Comparison of ENCODE assay signal across 11 mouse cellular contexts in the genomic region with DNA sequence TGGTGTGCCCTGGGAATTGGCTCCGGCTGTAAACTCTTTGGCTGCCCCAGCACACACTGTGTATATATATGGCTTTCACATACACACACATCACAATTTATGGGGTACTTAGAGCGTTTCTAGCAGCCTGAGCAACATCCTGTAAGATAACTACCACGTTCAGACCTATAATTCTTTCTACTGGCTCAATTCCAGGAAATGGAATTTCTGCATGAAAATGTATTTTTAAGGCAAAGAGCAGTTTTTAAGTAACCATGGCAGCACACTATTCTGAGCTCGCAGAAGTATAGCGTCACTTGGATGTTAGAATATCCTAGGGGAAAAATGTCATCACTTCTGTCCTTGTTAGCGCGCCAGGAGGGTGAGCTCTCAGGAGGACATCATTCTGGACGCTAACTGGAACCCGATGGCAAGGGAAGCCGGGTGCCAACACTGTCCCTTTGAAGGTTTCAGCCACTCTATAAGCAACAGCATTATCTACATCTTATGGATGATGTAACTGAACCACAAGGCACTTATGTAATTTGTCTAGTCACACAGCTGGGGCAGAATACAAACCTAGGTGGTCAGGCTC.
DNase-seq lines count a peak whose midpoint lies in the region; ATAC-seq lines count a peak whose summit lies in the region.
"Had no signal": no experiment of that assay in that cellular context is flagged by ENCODE, and none has a peak within 500 bp of the region (broad histone marks: within the 10 kb centered on the region; RNA-seq: fewer than 3 reads in every experiment).

No protein-coding gene starts in this region.

- DNase-seq in embryo, embryonic 11 days = peak; percentile 24
- no peak for DNase-seq in embryo, embryonic 10.5 days (ENCODE audit: low spot score)
- no peak for DNase-seq in kidney, postnatal 4 days
- DNase-seq in 416B (ENCODE audit: low read depth) = peak; percentile 37
- DNase-seq in adrenal gland, postnatal 14 days = no peak
- no peak for DNase-seq in c-Kit-positive CD71-positive TER-119-positive erythroid progenitor cells, embryonic 14.5 days (ENCODE audit: low spot score)
- DNase-seq: cerebellum, postnatal 10 days; heart, postnatal 36 days; layer of hippocampus, adult 9-11 months had no signal

- H3K9me3 ChIP-seq in kidney, embryonic 15.5 days (replicated peaks) = no peaks in the 10 kb centered on the region
- H3K9me3 ChIP-seq in limb, embryonic 15.5 days = no peaks in the 10 kb centered on the region

- H3K4me2 ChIP-seq in kidney, embryonic 15.5 days = no peak overlapping the region
- H3K4me2 ChIP-seq in limb, embryonic 15.5 days = no peak overlapping the region

- no peak overlapping the region for H3K9ac ChIP-seq in kidney, embryonic 15.5 days
- no peak overlapping the region for H3K9ac ChIP-seq in limb, embryonic 15.5 days

- 49% methylated on average over 10 of the region's 10 CpGs for WGBS in kidney, embryonic 15.5 days
- 28% methylated on average over 10 of the region's 10 CpGs for WGBS in limb, embryonic 15.5 days

- ATAC-seq in kidney, embryonic 15.5 days (replicated peaks; ENCODE audit: low FRiP score) = no peak
- peak; percentile 47; the same call in 1 of the 2 replicates for ATAC-seq in limb, embryonic 15.5 days (ENCODE audit: insufficient number of reproducible peaks, low FRiP score, low TSS enrichment, low read depth)

- no peak overlapping the region for H3K4me3 ChIP-seq in kidney, embryonic 15.5 days (replicated peaks)
- no peak overlapping the region for H3K4me3 ChIP-seq in limb, embryonic 15.5 days

- H3K27me3 ChIP-seq in kidney, embryonic 15.5 days = no peaks in the 10 kb centered on the region
- H3K27me3 ChIP-seq in limb, embryonic 15.5 days = no peaks in the 10 kb centered on the region

- H3K27ac ChIP-seq in kidney, embryonic 15.5 days = peak overlapping the region; percentile 62
- peak overlapping the region; percentile 33; the same call in 1 of the 2 replicates for H3K27ac ChIP-seq in limb, embryonic 15.5 days

- H3K4me1 ChIP-seq in kidney, embryonic 15.5 days = peaks cover 57% of the 10 kb centered on the region
- H3K4me1 ChIP-seq in limb, embryonic 15.5 days = peaks cover 41% of the 10 kb centered on the region

- H3K36me3 ChIP-seq in kidney, embryonic 15.5 days = no peaks in the 10 kb centered on the region
- H3K36me3 ChIP-seq in limb, embryonic 15.5 days = no peaks in the 10 kb centered on the region

Comparison
In these comparisons a context has a peak if more than half of its experiments do, and no peak if none do; other contexts are left out.
1. DNase-seq: peak in embryo, embryonic 11 days (single experiment) and 416B (single experiment); none in embryo, embryonic 10.5 days (single experiment), kidney, postnatal 4 days (0 of 2), adrenal gland, postnatal 14 days (single experiment) and c-Kit-positive CD71-positive TER-119-positive erythroid progenitor cells, embryonic 14.5 days (single experiment).